In the genomic region with DNA sequence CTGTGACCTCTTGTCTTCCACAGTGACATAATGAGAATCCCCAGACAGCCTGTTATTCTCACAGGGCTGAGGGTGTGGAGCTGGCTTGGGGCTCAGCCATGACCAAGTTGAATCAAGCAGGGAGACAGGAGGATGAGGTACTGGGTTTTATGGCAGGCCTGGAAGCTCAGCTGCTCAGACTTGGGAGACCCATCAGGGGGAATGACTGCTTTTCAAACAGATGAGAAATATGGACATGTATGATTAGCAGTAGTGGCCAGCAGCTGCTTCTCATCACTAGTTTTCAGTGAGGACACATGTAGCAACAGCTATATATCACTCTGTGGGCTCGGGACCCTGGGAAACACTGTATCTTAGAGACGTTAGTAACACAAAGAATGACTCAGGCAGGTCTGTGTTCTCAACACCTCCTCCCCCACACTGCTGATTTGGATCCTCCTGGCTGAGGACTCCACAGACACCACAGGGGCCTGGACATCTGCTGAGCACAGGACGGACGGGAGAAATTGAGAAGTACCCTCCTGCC, we compare ENCODE assay signal across 8 mouse cellular contexts.
DNase-seq lines count a peak whose midpoint lies in the region; ATAC-seq and TF ChIP-seq lines count a peak whose summit lies in the region.

No protein-coding gene starts in this region.

- no peaks in the 10 kb centered on the region for H3K27me3 ChIP-seq in kidney, postnatal 0 days (ENCODE audit: insufficient read depth, low read length)
- no peaks in the 10 kb centered on the region for H3K27me3 ChIP-seq in lung, embryonic 16.5 days (ENCODE audit: control insufficient read depth, insufficient read depth, low read depth, low read length)
- H3K27me3 ChIP-seq in midbrain, embryonic 11.5 days (ENCODE audit: control insufficient read depth, insufficient read depth, low read length) = no peaks in the 10 kb centered on the region

- no peak overlapping the region for H3K4me3 ChIP-seq in lung, adult 2 months (replicated peaks; ENCODE audit: extremely low read depth, low read depth, low read length)
- no peak overlapping the region for H3K4me3 ChIP-seq in kidney, postnatal 0 days (replicated peaks; ENCODE audit: low read depth, low read length)
- H3K4me3 ChIP-seq in lung, embryonic 16.5 days (ENCODE audit: low read length) = no peak overlapping the region
- H3K4me3 ChIP-seq in midbrain, embryonic 11.5 days (ENCODE audit: low read depth, low read length) = no peak overlapping the region

- no peak for TF ChIP-seq POLR2A in lung, adult 2 months (IDR thresholded peaks at IDR 0.05; ENCODE audit: borderline replicate concordance, extremely low read depth, low read depth, low read length)

- H3K4me2 ChIP-seq in kidney, postnatal 0 days (ENCODE audit: low read length) = no peak overlapping the region
- H3K4me2 ChIP-seq in lung, embryonic 16.5 days (ENCODE audit: low read depth, low read length) = no peak overlapping the region
- no peak overlapping the region for H3K4me2 ChIP-seq in midbrain, embryonic 11.5 days

- no peaks in the 10 kb centered on the region for H3K36me3 ChIP-seq in kidney, postnatal 0 days (ENCODE audit: insufficient read depth, low read length)
- no peaks in the 10 kb centered on the region for H3K36me3 ChIP-seq in lung, embryonic 16.5 days (ENCODE audit: control insufficient read depth, insufficient read depth, low read length)
- no peaks in the 10 kb centered on the region for H3K36me3 ChIP-seq in midbrain, embryonic 11.5 days (ENCODE audit: control insufficient read depth, insufficient read depth, low read length)

- no peaks in the 10 kb centered on the region for H3K4me1 ChIP-seq in lung, adult 2 months (ENCODE audit: control insufficient read depth, insufficient read depth, low read length)
- H3K4me1 ChIP-seq in kidney, postnatal 0 days (replicated peaks; ENCODE audit: insufficient read depth, low read length) = no peaks in the 10 kb centered on the region
- H3K4me1 ChIP-seq in lung, embryonic 16.5 days (replicated peaks; ENCODE audit: control insufficient read depth, insufficient read depth, low read length) = peaks cover 8% of the 10 kb centered on the region
- H3K4me1 ChIP-seq in midbrain, embryonic 11.5 days (ENCODE audit: control insufficient read depth, insufficient read depth, low read length) = no peaks in the 10 kb centered on the region

- WGBS in lung, adult 2 months = 61% methylated on average over 4 of the region's 4 CpGs
- 30% methylated on average over 4 of the region's 4 CpGs for WGBS in kidney, postnatal 0 days
- 38% methylated on average over 4 of the region's 4 CpGs for WGBS in lung, embryonic 16.5 days
- 78% methylated on average over 4 of the region's 4 CpGs for WGBS in midbrain, embryonic 11.5 days

- H3K9ac ChIP-seq in kidney, postnatal 0 days (ENCODE audit: low read depth, low read length) = no peak overlapping the region
- no peak overlapping the region for H3K9ac ChIP-seq in lung, embryonic 16.5 days (ENCODE audit: low read length)
- no peak overlapping the region for H3K9ac ChIP-seq in midbrain, embryonic 11.5 days (ENCODE audit: low read length)

- H3K9me3 ChIP-seq in kidney, postnatal 0 days (replicated peaks; ENCODE audit: low read length) = no peaks in the 10 kb centered on the region
- no peaks in the 10 kb centered on the region for H3K9me3 ChIP-seq in lung, embryonic 16.5 days (ENCODE audit: control insufficient read depth, low read length)
- no peaks in the 10 kb centered on the region for H3K9me3 ChIP-seq in midbrain, embryonic 11.5 days (ENCODE audit: control insufficient read depth, low read length)

- ATAC-seq in kidney, postnatal 0 days (replicated peaks; ENCODE audit: low FRiP score, low read depth) = peak; percentile 59; the same call in 1 of the 2 replicates
- peak; percentile 88 for ATAC-seq in lung, embryonic 16.5 days (ENCODE audit: low read depth)
- ATAC-seq in erythroblast, adult 5-6 weeks (replicated peaks; ENCODE audit: low FRiP score, poor library complexity, severe bottlenecking) = no peak
- no peak for ATAC-seq in midbrain, embryonic 11.5 days (ENCODE audit: low FRiP score)

- H3K27ac ChIP-seq in kidney, postnatal 0 days = peak overlapping the region; percentile 65
- H3K27ac ChIP-seq in lung, embryonic 16.5 days (ENCODE audit: low read length) = peak overlapping the region; percentile 88
- H3K27ac ChIP-seq in midbrain, embryonic 11.5 days (ENCODE audit: low read depth, low read length) = no peak overlapping the region

- no peak for TF ChIP-seq CTCF in lung, adult 2 months (IDR thresholded peaks at IDR 0.05; ENCODE audit: insufficient read depth, low read length)
- TF ChIP-seq CTCF in kidney, postnatal 0 days (IDR thresholded peaks at IDR 0.05; ENCODE audit: low read depth) = no peak

- peak; percentile 20 to 45 for DNase-seq in lung, adult 18-20 months
- no peak for DNase-seq in lung, adult 2 months
- peak; percentile 29 to 41 for DNase-seq in gastrocnemius, postnatal 4 days (ENCODE audit: low spot score in 2 of 2)
- peak; percentile 86 for DNase-seq in kidney, postnatal 0 days (ENCODE audit: low spot score)
- DNase-seq in midbrain, embryonic 11.5 days (ENCODE audit: low spot score, missing footprints) = no peak
- DNase-seq in thymus, adult 18-20 months = no peak

Comparison
In these comparisons a context has a peak if more than half of its experiments do, and no peak if none do; other contexts are left out.
1. DNase-seq: peak in lung, adult 18-20 months (2 of 2), gastrocnemius, postnatal 4 days (2 of 2) and kidney, postnatal 0 days (single experiment); none in lung, adult 2 months (single experiment), midbrain, embryonic 11.5 days (single experiment) and thymus, adult 18-20 months (0 of 2).
2. ATAC-seq: peak in kidney, postnatal 0 days (single experiment) and lung, embryonic 16.5 days (single experiment); none in erythroblast, adult 5-6 weeks (single experiment) and midbrain, embryonic 11.5 days (single experiment).